Comparison of ENCODE assay signal across 26 mouse cellular contexts in the genomic region with DNA sequence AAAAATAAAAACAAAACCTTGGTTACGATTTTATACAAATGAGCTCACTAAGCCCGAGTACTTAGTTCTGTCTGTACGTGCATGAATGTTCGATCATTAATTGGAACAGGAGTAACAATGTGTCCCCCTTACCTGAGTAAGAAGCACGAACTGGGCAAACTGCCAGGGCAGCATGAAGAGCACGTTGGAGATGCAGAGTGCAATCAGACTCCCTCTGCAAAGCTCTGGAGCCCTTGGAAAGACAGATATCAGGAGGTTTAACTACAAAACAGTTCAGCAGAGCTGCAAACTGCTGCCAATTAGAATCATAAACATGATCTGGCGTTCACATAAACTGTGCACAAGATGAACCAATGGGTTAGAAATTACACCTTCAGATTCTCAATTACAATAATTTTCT. TPM values are rescaled to one million over a fixed set of nuclear protein-coding genes. Genes with fewer than 3 reads are reported as not detected.
DNase-seq lines count a peak whose midpoint lies in the region; ATAC-seq lines count a peak whose summit lies in the region.
"Had no signal": no experiment of that assay in that cellular context is flagged by ENCODE, and none has a peak within 500 bp of the region (broad histone marks: within the 10 kb centered on the region; RNA-seq: fewer than 3 reads in every experiment).

No protein-coding gene starts in this region.

- no peak overlapping the region for H3K4me3 ChIP-seq in forebrain, embryonic 14.5 days (ENCODE audit: low read depth, low read length)
- no peak overlapping the region for H3K4me3 ChIP-seq in forebrain, embryonic 13.5 days
- H3K4me3 ChIP-seq: embryonic facial prominence, embryonic 15.5 days; heart, embryonic 10.5 days; heart, embryonic 15.5 days; hindbrain, embryonic 12.5 days; midbrain, embryonic 15.5 days had no signal

- H3K9ac ChIP-seq in forebrain, embryonic 14.5 days (ENCODE audit: low read length): no peak overlapping the region
- H3K9ac ChIP-seq in forebrain, embryonic 13.5 days: no peak overlapping the region
- H3K9ac ChIP-seq: embryonic facial prominence, embryonic 15.5 days; heart, embryonic 15.5 days; hindbrain, embryonic 12.5 days; liver, embryonic 14.5 days; midbrain, embryonic 15.5 days had no signal

- no peak overlapping the region for H3K27ac ChIP-seq in forebrain, embryonic 14.5 days (ENCODE audit: low read depth, low read length)
- no peak overlapping the region for H3K27ac ChIP-seq in forebrain, embryonic 13.5 days
- H3K27ac ChIP-seq: embryonic facial prominence, embryonic 15.5 days; heart, embryonic 10.5 days; heart, embryonic 15.5 days; hindbrain, embryonic 12.5 days; kidney, postnatal 0 days; liver, embryonic 14.5 days; midbrain, embryonic 15.5 days had no signal

- H3K4me2 ChIP-seq in forebrain, embryonic 14.5 days (ENCODE audit: low read length): no peak overlapping the region
- no peak overlapping the region for H3K4me2 ChIP-seq in forebrain, embryonic 13.5 days
- H3K4me2 ChIP-seq: embryonic facial prominence, embryonic 15.5 days; heart, embryonic 15.5 days; hindbrain, embryonic 12.5 days; midbrain, embryonic 15.5 days had no signal

- H3K36me3 ChIP-seq in forebrain, embryonic 14.5 days (ENCODE audit: control insufficient read depth, insufficient read depth, low read length): peaks cover 7% of the 10 kb centered on the region
- H3K36me3 ChIP-seq in forebrain, embryonic 13.5 days (ENCODE audit: poor library complexity, severe bottlenecking): peaks cover 14% of the 10 kb centered on the region; the same call in 1 of the 2 replicates
- H3K36me3 ChIP-seq: embryonic facial prominence, embryonic 15.5 days; heart, embryonic 15.5 days; hindbrain, embryonic 12.5 days; midbrain, embryonic 15.5 days had no signal

- DNase-seq in forebrain, embryonic 14.5 days (ENCODE audit: low spot score): peak; percentile 11
- DNase-seq in left cerebral cortex, postnatal 4 days: peak; percentile 32
- no peak for DNase-seq in left cerebral cortex, adult 8-10 months (ENCODE audit: low spot score in 2 of 2)
- DNase-seq in urinary bladder, postnatal 14 days (ENCODE audit: low spot score): peak; percentile 7
- no peak for DNase-seq in urinary bladder, postnatal 25 days (ENCODE audit: low spot score)
- DNase-seq in spleen, postnatal 14 days (ENCODE audit: low spot score in 2 of 2): no peak
- DNase-seq: adrenal gland, postnatal 25 days; cerebellum, adult 8-10 months; gastrocnemius, postnatal 25 days; heart, adult 11 months; kidney, adult 8-10 months; kidney, postnatal 4 days; layer of hippocampus, postnatal 36 days; liver; lung, adult 2 months; thymus, postnatal 14 days had no signal

- H3K9me3 ChIP-seq in forebrain, embryonic 14.5 days (replicated peaks; ENCODE audit: control insufficient read depth, low read length): no peaks in the 10 kb centered on the region
- no peaks in the 10 kb centered on the region for H3K9me3 ChIP-seq in forebrain, embryonic 13.5 days (replicated peaks)
- H3K9me3 ChIP-seq: embryonic facial prominence, embryonic 15.5 days; heart, embryonic 10.5 days; heart, embryonic 15.5 days; hindbrain, embryonic 12.5 days; midbrain, embryonic 15.5 days had no signal

- H3K27me3 ChIP-seq in forebrain, embryonic 14.5 days (replicated peaks; ENCODE audit: control insufficient read depth, insufficient read depth, low read length): no peaks in the 10 kb centered on the region
- H3K27me3 ChIP-seq in forebrain, embryonic 13.5 days: no peaks in the 10 kb centered on the region
- H3K27me3 ChIP-seq: embryonic facial prominence, embryonic 15.5 days; heart, embryonic 15.5 days; hindbrain, embryonic 12.5 days; midbrain, embryonic 15.5 days had no signal

- ATAC-seq in forebrain, embryonic 14.5 days: no peak
- no peak for ATAC-seq in forebrain, embryonic 13.5 days
- ATAC-seq: CD4-positive, CD25-positive, alpha-beta regulatory T cell, adult 4 months; intestine, embryonic 16.5 days; midbrain, embryonic 15.5 days had no signal

- H3K4me1 ChIP-seq in forebrain, embryonic 14.5 days (ENCODE audit: control insufficient read depth, insufficient read depth, low read length): no peaks in the 10 kb centered on the region
- H3K4me1 ChIP-seq in forebrain, embryonic 13.5 days: no peaks in the 10 kb centered on the region
- H3K4me1 ChIP-seq: embryonic facial prominence, embryonic 15.5 days; heart, embryonic 15.5 days; hindbrain, embryonic 12.5 days; midbrain, embryonic 15.5 days had no signal

- 58% methylated on average over 7 of the region's 7 CpGs for WGBS in forebrain, embryonic 14.5 days
- WGBS in forebrain, embryonic 13.5 days: 64% methylated on average over 7 of the region's 7 CpGs

- intact Hi-C loops in left cerebral cortex, postnatal 4 days (cut with DNase I): no loop called here

RNA-seq across cellular contexts. Expression of a gene that starts 52.4 kb away (rescaled TPM):
- polyA plus RNA-seq in forebrain, embryonic 14.5 days (2014; fragmentation: Nextera tagmentation; extraction: Ambion mirVana): 30.4 and 31.2 TPM in 2 replicates
- polyA plus RNA-seq in forebrain, embryonic 13.5 days (2015; fragmentation: Nextera tagmentation; extraction: Ambion mirVana): 16.3 and 21.1 TPM in 2 replicates
- 10 to 100 TPM; 34.2 to 38.4 TPM for total RNA-seq in left cerebral cortex, postnatal 4 days (2021)
- total RNA-seq in left cerebral cortex, adult 8-10 months (2022): 10 to 100 TPM; 80.2 to 89.8 (median 88.1) TPM

Comparison
In these comparisons a context has a peak if more than half of its experiments do, and no peak if none do; other contexts are left out.
1. DNase-seq: peak in forebrain, embryonic 14.5 days (single experiment), left cerebral cortex, postnatal 4 days (single experiment) and urinary bladder, postnatal 14 days (single experiment); none in left cerebral cortex, adult 8-10 months (0 of 2), urinary bladder, postnatal 25 days (single experiment) and spleen, postnatal 14 days (0 of 2).